Mouse (Mus musculus): ENCODE results near the gene Vldlr.

GRCm38 (mm10) chr19:27219586-27219985, 3.3 kb downstream of the Vldlr start:
- TF ChIP-seq CTCF (IDR thresholded peaks at IDR 0.05; ENCODE audit: control insufficient read depth, insufficient read depth, insufficient replicate concordance, low read depth, low read length) (no peak), POLR2A (IDR thresholded peaks at IDR 0.05; ENCODE audit: control insufficient read depth, low read depth, low read length) (no peak)
